Mouse (Mus musculus) fat pad, adult 2 months (tissue): ENCODE measurements at regions not wholly inside any gene's neighbourhood (a gene's known extent, or its start where the extent isn't known, plus 50 kb on each side); places are given as distances from the start of the nearest gene placed in this dataset.
A peak's percentile ranks its signal among the peaks of the same experiment; 100 is the strongest.
"Not testable (repeated sequence)": the region's sequence is repeated elsewhere in the genome, so short reads cannot be mapped to it uniquely, and the experiment has no call there.

Experiments used
- DNase-seq: peaks from one replicate; pipeline ENCODE4 v3.0.0-alpha.2; 2011; ENCODE audit warnings: low read depth, low spot score; ENCODE audit errors: extremely low read depth

DNA sequence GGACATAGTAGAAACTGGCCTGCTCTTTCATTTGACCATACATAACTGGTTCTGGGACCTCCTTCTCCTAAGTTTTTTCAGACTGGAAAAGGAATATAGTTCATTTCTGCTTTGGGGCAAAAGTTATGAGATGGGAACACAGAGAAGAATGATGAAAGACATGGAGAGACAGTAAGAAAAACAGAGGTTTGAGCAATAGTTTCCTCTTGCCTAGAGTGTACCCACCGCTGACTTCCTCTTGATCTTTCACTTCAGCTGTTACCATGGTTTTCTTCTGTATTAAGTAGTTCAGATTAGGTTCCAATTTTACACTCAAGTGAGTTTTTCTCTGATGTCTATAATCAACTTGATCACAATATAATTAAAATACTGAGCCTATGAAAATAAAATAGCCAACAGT, 120.7 kb upstream of the Thrb start:
- DNase-seq = no peak

DNA sequence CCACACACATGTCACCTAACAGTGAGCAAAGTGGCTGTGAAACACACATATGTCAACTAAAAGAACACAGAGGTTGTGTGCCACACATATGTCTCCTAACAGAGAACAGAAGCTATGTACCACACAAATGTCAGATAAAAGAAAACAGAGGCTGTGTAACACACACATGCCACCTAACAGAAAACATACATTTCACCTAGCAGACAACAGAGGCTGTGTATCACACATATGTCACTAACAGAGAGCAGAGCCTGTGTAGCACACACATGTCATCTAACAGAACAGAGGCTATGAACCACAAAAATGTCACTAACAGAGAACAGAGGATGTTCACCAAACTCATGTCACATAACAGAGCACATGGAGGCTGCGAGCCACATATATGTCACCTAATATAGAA, 103.6 kb upstream of the Thrb start:
- no peak for DNase-seq

- DNase-seq = not testable (repeated sequence)
Observed at GRCm38 (mm10) chr14:17560001-17560400, 100.1 kb upstream of the Thrb start.

DNA sequence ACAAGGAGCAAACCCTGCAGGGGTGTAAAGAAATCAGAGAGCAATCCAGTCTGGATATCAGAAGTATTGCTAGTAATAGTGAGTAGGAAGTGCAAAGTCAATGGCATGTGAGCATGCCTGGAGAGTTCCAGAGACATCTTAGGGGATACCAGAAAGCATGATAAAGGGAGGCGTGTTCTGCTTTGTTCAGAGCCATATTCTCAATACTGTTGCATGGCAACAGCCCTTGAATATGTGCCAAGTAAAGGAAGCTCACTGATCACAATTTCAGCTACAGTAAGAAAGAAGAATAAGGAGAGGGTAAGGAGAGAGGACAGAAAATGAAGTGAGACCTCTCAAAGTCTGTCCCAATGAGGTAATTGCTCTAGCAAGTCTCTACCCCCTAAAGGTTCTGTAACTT, 92.1 kb upstream of the Thrb start:
- no peak for DNase-seq

DNA sequence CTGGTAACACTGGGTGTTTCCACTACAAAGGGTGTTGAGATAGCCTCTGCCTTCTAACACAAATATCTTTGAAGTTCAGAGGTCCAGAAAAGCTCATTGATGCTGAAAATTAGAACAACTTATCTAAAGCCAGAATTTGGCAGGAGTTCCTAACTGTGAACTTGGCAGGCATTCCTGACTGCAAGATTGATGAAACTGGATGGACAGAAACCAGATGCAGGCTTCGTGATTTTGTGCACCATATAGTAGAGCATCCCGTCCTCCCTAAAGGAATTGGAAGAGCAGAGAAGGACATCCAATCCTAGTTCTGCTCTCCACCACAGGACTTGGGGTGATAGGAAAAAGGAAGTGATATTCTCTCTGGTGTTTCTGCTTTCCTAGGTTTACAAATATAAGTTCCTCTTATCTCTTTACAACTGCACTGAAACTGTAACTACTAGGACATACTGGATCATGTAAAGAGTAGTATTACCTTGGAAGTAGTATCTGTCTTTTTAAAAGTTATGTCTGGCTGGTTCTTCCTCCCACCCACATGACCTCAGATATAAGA, 90.9 kb upstream of the Thrb start:
- DNase-seq = no peak

GRCm38 (mm10) chr14:17578776-17579175, 81.3 kb upstream of the Thrb start:
- peak; percentile 95 for DNase-seq

GRCm38 (mm10) chr14:17589595-17589994, 70.5 kb upstream of the Thrb start:
- DNase-seq = no peak

DNA sequence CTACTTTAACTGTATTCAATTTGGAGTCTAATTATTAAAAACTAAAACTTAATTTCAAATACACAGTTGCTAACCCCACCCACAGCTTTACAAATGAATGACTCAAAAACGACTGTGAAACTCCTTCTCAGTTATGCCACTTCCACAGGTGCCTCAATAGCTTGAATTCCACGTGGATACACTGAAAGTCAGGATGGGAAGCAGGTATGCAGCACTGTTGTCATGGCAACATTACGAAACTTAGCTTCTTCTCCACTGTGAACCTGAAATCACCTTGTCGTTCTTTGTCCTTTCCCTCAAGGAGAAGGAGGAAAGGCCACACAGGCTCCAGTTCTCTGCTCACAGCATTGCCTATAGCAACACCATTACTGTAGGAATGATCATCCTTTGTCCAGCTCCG, 60.5 kb upstream of the Thrb start:
- no peak for DNase-seq

GRCm38 (mm10) chr14:17602357-17602756, 57.7 kb upstream of the Thrb start:
- DNase-seq = no peak

- DNase-seq = no peak
Observed at GRCm38 (mm10) chr14:17606018-17606417, 54.0 kb upstream of the Thrb start.

DNA sequence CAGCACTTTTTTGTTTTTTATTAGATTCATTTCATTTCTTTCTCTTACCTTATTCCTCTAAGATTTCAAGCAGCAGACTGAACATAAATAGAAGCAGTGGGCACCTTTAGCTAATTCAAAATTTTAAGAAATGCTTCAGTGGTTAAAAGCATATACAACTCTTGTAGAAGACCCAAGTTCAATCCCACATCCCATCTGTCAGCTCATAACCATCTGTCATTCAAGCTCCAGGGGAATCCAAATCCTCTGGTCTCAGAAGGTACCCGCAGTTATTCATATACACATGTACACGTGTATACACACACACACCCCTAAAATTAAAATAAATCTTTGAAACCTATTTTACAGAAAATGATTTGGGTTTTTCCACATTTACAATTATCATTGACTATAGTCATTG, 52.9 kb upstream of the Thrb start:
- no peak for DNase-seq
